Mouse (Mus musculus) liver, adult 2 months (tissue): Measurements from ENCODE around the gene H2al2a. TPM values are rescaled to one million over a fixed set of nuclear protein-coding genes. Genes with fewer than 3 reads are reported as not detected.
"Not testable (repeated sequence)": the region's sequence is repeated elsewhere in the genome, so short reads cannot be mapped to it uniquely, and the experiment has no call there.

Experiments
- DNase-seq: peaks from one replicate; pipeline ENCODE4 v3.0.0-alpha.2; 2011; ENCODE audit warnings: low read depth, low spot score; ENCODE audit errors: extremely low read depth
- H3K27ac ChIP-seq: fragments of 200-500 bp; replicated peaks from 2 replicates; pipeline ENCODE4 v1.5.1; 2012; ENCODE audit warnings: low read depth, mild to moderate bottlenecking, control low read depth, inconsistent platforms, low read length; ENCODE audit not compliant: insufficient read depth
- H3K27me3 ChIP-seq: fragments of 200-500 bp; 2 replicates; pipeline ENCODE4 v1.6.1; 2012; ENCODE audit warnings: mild to moderate bottlenecking, moderate library complexity, low read length, inconsistent platforms; ENCODE audit not compliant: control insufficient read depth, insufficient read depth
- H3K36me3 ChIP-seq: fragments of 200-500 bp; 2 replicates; pipeline ENCODE4 v1.6.1; 2012; ENCODE audit warnings: low read length, inconsistent platforms; ENCODE audit not compliant: control insufficient read depth, insufficient read depth
- H3K4me1 ChIP-seq: fragments of 200-500 bp; 2 replicates; pipeline ENCODE4 v1.6.1; 2011; ENCODE audit warnings: low read length; ENCODE audit not compliant: control insufficient read depth, insufficient read depth
- H3K4me3 ChIP-seq: fragments of 200-500 bp; 2 replicates; pipeline ENCODE4 v1.5.1; 2011; ENCODE audit warnings: low read depth, mild to moderate bottlenecking, control low read depth, low read length, moderate library complexity; ENCODE audit not compliant: insufficient read depth
- H3K79me2 ChIP-seq: fragments of 200-500 bp; 2 replicates; pipeline ENCODE4 v1.6.1; 2012; ENCODE audit warnings: inconsistent platforms, mild to moderate bottlenecking, low read length, moderate library complexity; ENCODE audit not compliant: control insufficient read depth, insufficient read depth
- H3K9ac ChIP-seq: fragments of 200-500 bp; 2 replicates; pipeline ENCODE4 v1.6.1; 2012; ENCODE audit warnings: low read depth, mild to moderate bottlenecking, control low read depth, inconsistent platforms, low read length
- CTCF ChIP-seq: fragments of 200-500 bp; IDR thresholded peaks from 2 replicates; pipeline ENCODE4 v1.5.1; 2011; ENCODE audit warnings: low read depth, low read length, control low read depth
- POLR2A ChIP-seq: fragments of 200-500 bp; IDR thresholded peaks from 2 replicates; pipeline ENCODE4 v1.6.1; 2011; ENCODE audit warnings: low read length, control low read depth; ENCODE audit not compliant: insufficient read depth; ENCODE audit errors: extremely low read depth
- WGBS: fragments of 180-500 bp; shearing (Covaris S2); methylation state at CpG from one replicate; pipeline ENCODE4 v1.1.7; 2018; 5-methylcytosine and 5-hydroxymethylcytosine counted together
- polyA plus RNA-seq: library from polyadenylated mRNA; depleted of rRNA; stranded (reverse); fragments of >200 nt; gene quantifications from 2 replicates; pipeline ENCODE4 v1.2.3, GENCODE M21; 2012; rRNA removed
- total RNA-seq: library from RNA; depleted of rRNA; stranded (reverse); fragments of >200 nt; gene quantifications from 2 replicates; pipeline ENCODE4 v1.2.3, GENCODE M21; 2014; rRNA removed

The H2al2a gene
- total and polyA plus RNA-seq, 2 experiments, result not detected

GRCm38 (mm10) chr2:17970187-17970586 is 26.6 kb downstream of the H2al2a start:
- TF ChIP-seq POLR2A, result no peak
- no peak for TF ChIP-seq CTCF
- Histone ChIP-seq H3K9ac (no peak overlapping the region), H3K27ac (no peak overlapping the region), H3K79me2 (no peaks in the 10 kb centered on the region), H3K4me3 (no peak overlapping the region), H3K27me3 (no peaks in the 10 kb centered on the region), H3K36me3 (no peaks in the 10 kb centered on the region), H3K4me1 (peaks cover 3% of the 10 kb centered on the region; the same call in 1 of the 2 replicates)
- no peak for DNase-seq

- Histone ChIP-seq H3K79me2 (no peaks in the 10 kb centered on the region), H3K27me3 (no peaks in the 10 kb centered on the region), H3K36me3 (no peaks in the 10 kb centered on the region), H3K9ac (no peak overlapping the region), H3K4me3 (no peak overlapping the region), H3K4me1 (no peaks in the 10 kb centered on the region), H3K27ac (no peak overlapping the region)
- DNase-seq, result no peak
- TF ChIP-seq POLR2A, result no peak
- no peak for TF ChIP-seq CTCF
- WGBS, result 87% methylated on average over 2 of the region's 2 CpGs
Measured at GRCm38 (mm10) chr2:17968571-17968970, 28.2 kb downstream of the H2al2a start.

- not testable (repeated sequence) for H3K27me3 ChIP-seq, H3K27ac ChIP-seq, H3K36me3 ChIP-seq, H3K4me1 ChIP-seq, H3K79me2 ChIP-seq, H3K9ac ChIP-seq, DNase-seq, H3K4me3 ChIP-seq
- WGBS, result 84% methylated on average over 3 of the region's 3 CpGs
Measured at GRCm38 (mm10) chr2:17968037-17968436, 28.7 kb downstream of the H2al2a start.

- H3K4me1 ChIP-seq, result no peaks in the 10 kb centered on the region
- TF ChIP-seq CTCF (no peak), POLR2A (no peak)
- 95% methylated on average over 1 of the region's 1 CpGs for WGBS
Measured at GRCm38 (mm10) chr2:17959501-17959900, 37.3 kb downstream of the H2al2a start.

GRCm38 (mm10) chr2:17946875-17947274 is 49.9 kb downstream of the H2al2a start:
- DNase-seq, result no peak
- 63% methylated on average over 3 of the region's 3 CpGs for WGBS

More at GRCm38 (mm10) chr2:17959501-17959900, 37.3 kb downstream of the H2al2a start:
- Histone ChIP-seq H3K27ac (no peak overlapping the region), H3K79me2 (no peaks in the 10 kb centered on the region), H3K27me3 (no peaks in the 10 kb centered on the region), H3K4me3 (no peak overlapping the region), H3K9ac (no peak overlapping the region), H3K36me3 (no peaks in the 10 kb centered on the region)
- no peak for DNase-seq

More at GRCm38 (mm10) chr2:17946875-17947274, 49.9 kb downstream of the H2al2a start:
- Histone ChIP-seq H3K36me3 (no peaks in the 10 kb centered on the region), H3K9ac (no peak overlapping the region), H3K27ac (no peak overlapping the region), H3K4me3 (no peak overlapping the region), H3K79me2 (no peaks in the 10 kb centered on the region), H3K4me1 (no peaks in the 10 kb centered on the region), H3K27me3 (0 out of 2 replicates have a peak, but pooled peaks cover 2% of the 10 kb centered on the region)
- TF ChIP-seq POLR2A, result no peak
- TF ChIP-seq CTCF, result no peak

Other genes starting within 250 kb of the H2al2a start
- 2.3 and 2.8 TPM in 2 replicates for gene A930004D18Rik, start 40.8 kb upstream of the H2al2a start, total RNA-seq
- 1.4 and 1.9 TPM in 2 replicates for gene A930004D18Rik, start 40.8 kb upstream of the H2al2a start, polyA plus RNA-seq
- 0.47 and 1.3 TPM in 2 replicates for gene Skida1, start 52.1 kb upstream of the H2al2a start, total RNA-seq
- 0.24 and 0.33 TPM in 2 replicates for gene Skida1, start 52.1 kb upstream of the H2al2a start, polyA plus RNA-seq
- gene Mllt10, start 58.3 kb upstream of the H2al2a start, total RNA-seq, result 18.0 and 20.4 TPM in 2 replicates
- 15.7 and 16.7 TPM in 2 replicates for gene Mllt10, start 58.3 kb upstream of the H2al2a start, polyA plus RNA-seq